Mouse (Mus musculus) heart, postnatal 0 days (tissue): ENCODE measurements around the gene Ulk4. TPM values are rescaled to one million over a fixed set of nuclear protein-coding genes. Genes with fewer than 3 reads are reported as not detected.

Experiments
- ATAC-seq: fragments of 200-750 bp; cut with Nextera tagmentation; 2 replicates; pipeline ENCODE4 v1.8.0; 2017; ENCODE audit warnings: low read depth, moderate number of reproducible peaks, moderate library complexity; ENCODE audit not compliant: insufficient read depth
- DNase-seq: peaks from one replicate; pipeline ENCODE4 v3.0.0-alpha.2; 2016; ENCODE audit warnings: low spot score
- H3K27ac ChIP-seq: fragments of 300-500 bp; sonication (generic); 2 replicates; pipeline ENCODE4 v1.5.1; 2014; ENCODE audit warnings: low read depth, mild to moderate bottlenecking
- H3K27me3 ChIP-seq: fragments of 300-500 bp; sonication (generic); 2 replicates; pipeline ENCODE4 v1.6.1; 2014; ENCODE audit warnings: low read length, mixed read lengths; ENCODE audit not compliant: control insufficient read depth, insufficient read depth
- H3K36me3 ChIP-seq: fragments of 300-500 bp; sonication (generic); replicated peaks from 2 replicates; pipeline ENCODE4 v1.6.1; 2014; ENCODE audit warnings: low read length, mixed read lengths; ENCODE audit not compliant: control insufficient read depth, insufficient read depth
- H3K4me1 ChIP-seq: fragments of 300-500 bp; sonication (generic); 2 replicates; pipeline ENCODE4 v1.6.1; 2014; ENCODE audit warnings: antibody characterized with exemption; ENCODE audit not compliant: control insufficient read depth, insufficient read depth
- H3K4me2 ChIP-seq: fragments of 300-500 bp; sonication (generic); 2 replicates; pipeline ENCODE4 v1.6.1; 2014; ENCODE audit warnings: low read depth, mild to moderate bottlenecking, low read length, moderate library complexity
- H3K4me3 ChIP-seq: fragments of 300-500 bp; sonication (generic); 2 replicates; pipeline ENCODE4 v1.5.1; 2014; ENCODE audit warnings: low read depth, low read length
- H3K9ac ChIP-seq: fragments of 300-500 bp; sonication (generic); replicated peaks from 2 replicates; pipeline ENCODE4 v1.6.1; 2014; ENCODE audit warnings: low read depth, low read length, mixed read lengths
- H3K9me3 ChIP-seq: fragments of 300-500 bp; sonication (generic); replicated peaks from 2 replicates; pipeline ENCODE4 v1.6.1; 2016; ENCODE audit warnings: low read length; ENCODE audit not compliant: control insufficient read depth
- CTCF ChIP-seq: IDR thresholded peaks from 2 replicates; pipeline ENCODE4 v1.5.1; 2016; ENCODE audit warnings: antibody characterized with exemption, control low read depth, low read depth
- EP300 ChIP-seq: IDR thresholded peaks from 2 replicates; pipeline ENCODE4 v1.6.1; 2016; ENCODE audit warnings: antibody characterized with exemption, low read depth
- WGBS: fragments of 180-500 bp; shearing (Covaris S2); extraction: QIAGEN DNeasy Blood & Tissue Kit; methylation state at CpG from one replicate; pipeline ENCODE4 v1.1.7; 2014; 5-methylcytosine and 5-hydroxymethylcytosine counted together
- polyA plus RNA-seq: library from polyadenylated mRNA; unstranded; fragments of >200 nt; fragmentation: Nextera tagmentation; extraction: Ambion mirVana; gene quantifications from 2 replicates; pipeline ENCODE4 v1.2.1, GENCODE M21; 2015
- total RNA-seq: library from RNA; depleted of rRNA; stranded (reverse); fragments of >200 nt; gene quantifications from 2 replicates; pipeline ENCODE4 v1.2.3, GENCODE M21; 2014; ENCODE audit warnings: low replicate concordance

The Ulk4 gene
- total and polyA plus RNA-seq, 2 experiments from 2014 or later: 1.5 to 66.7 TPM

DNA sequence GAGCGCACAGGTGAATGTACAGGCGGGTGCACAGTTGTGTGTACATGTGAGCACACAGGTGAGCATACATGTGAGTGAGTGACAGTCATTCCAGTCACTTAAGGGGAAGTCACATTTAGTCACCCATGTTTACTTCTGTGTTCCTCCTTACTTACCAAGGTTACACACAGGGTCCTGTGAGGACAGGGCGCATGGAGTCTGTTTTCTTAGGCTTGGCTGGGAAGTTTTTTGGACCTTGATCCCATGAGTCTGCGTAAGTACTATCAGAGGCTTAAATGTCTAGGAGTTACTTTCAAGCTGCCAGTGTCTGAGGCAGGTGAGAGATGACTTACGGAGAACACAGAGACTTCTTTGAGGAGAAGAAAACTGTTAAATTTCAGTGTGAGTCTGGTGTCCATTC, 291.5 kb downstream of the Ulk4 start:
- Histone ChIP-seq H3K9me3 (no peaks in the 10 kb centered on the region), H3K36me3 (no peaks in the 10 kb centered on the region), H3K4me3 (no peak overlapping the region), H3K9ac (no peak overlapping the region), H3K27ac (no peak overlapping the region), H3K4me2 (no peak overlapping the region), H3K27me3 (no peaks in the 10 kb centered on the region), H3K4me1 (peaks cover 33% of the 10 kb centered on the region)
- no peak for DNase-seq
- ATAC-seq: no peak
- WGBS: 93% methylated on average over 5 of the region's 5 CpGs
- no peak for TF ChIP-seq CTCF
- TF ChIP-seq EP300: no peak

DNA sequence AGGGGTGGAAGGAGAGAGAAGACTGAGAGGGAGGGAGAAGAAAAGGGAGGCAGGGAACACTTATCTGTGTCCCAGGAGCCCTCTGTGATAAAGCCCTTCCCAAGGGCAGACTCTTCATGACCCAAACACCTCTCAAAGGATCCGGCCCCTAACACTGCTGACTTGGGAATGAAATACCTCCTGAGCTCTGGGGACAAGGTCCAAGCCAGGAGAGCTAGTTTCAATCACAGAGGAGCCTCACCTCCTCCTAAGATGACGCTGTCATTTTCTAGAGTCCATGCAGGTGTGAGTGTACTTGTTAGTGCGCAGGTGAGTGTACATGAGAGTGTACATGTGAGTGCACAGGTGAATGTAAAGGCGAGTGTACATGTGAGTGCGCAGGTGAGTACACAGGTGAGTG, 292.0 kb downstream of the Ulk4 start:
- Histone ChIP-seq H3K4me1 (peaks cover 33% of the 10 kb centered on the region), H3K9ac (no peak overlapping the region), H3K27ac (no peak overlapping the region), H3K36me3 (no peaks in the 10 kb centered on the region), H3K27me3 (no peaks in the 10 kb centered on the region), H3K4me3 (no peak overlapping the region), H3K4me2 (no peak overlapping the region), H3K9me3 (no peaks in the 10 kb centered on the region)
- no peak for DNase-seq
- TF ChIP-seq EP300: no peak
- no peak for TF ChIP-seq CTCF
- WGBS: 91% methylated on average over 5 of the region's 5 CpGs
- no peak for ATAC-seq

DNA sequence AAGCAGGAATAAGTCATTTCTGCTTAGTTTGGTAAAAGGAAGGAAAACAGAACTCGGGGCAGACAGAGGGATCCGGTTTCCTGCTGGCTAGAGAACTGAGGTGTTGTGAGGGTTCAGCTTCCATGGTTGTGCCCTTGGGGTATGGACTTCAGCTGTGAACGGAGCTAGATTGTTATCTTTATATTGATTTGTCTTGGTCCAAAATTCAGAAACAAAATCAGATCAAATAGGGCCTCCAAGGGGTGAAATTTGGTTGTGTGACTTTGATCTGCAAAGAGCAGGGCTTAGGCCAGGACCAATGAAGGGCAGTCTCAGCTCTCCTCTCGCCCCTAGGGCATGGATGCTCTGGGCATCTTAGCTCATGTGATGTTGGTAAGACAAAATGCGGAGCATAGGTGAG, 292.5 kb downstream of the Ulk4 start:
- Histone ChIP-seq H3K9ac (no peak overlapping the region), H3K4me1 (peaks cover 33% of the 10 kb centered on the region)
- 79% methylated on average over 5 of the region's 5 CpGs for WGBS

DNA sequence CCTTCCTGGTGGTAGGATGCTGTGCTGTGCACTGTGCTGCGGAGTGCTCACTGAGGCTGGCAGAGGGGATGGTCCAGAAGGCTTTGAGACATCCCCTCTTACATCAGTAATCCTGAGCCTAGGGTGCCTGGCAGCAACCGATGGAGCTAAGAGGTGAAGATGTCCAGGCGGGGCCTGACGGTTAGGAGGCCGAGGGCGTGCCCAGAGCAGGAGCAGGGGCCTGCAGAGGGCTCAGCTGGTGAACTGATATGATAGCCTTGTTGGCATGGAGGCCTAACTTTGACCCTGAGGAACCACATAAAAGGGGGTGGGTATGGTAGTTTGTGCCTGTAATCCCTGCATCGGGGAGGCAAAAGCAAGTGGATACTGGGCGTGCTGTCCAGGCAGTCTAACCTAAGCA, 293.1 kb downstream of the Ulk4 start:
- H3K4me2 ChIP-seq: no peak overlapping the region
- no peak for TF ChIP-seq EP300
- TF ChIP-seq CTCF: no peak
- WGBS: 78% methylated on average over 8 of the region's 8 CpGs
- H3K4me3 ChIP-seq: no peak overlapping the region
- peaks cover 28% of the 10 kb centered on the region for H3K4me1 ChIP-seq
- H3K27me3 ChIP-seq: no peaks in the 10 kb centered on the region
- no peaks in the 10 kb centered on the region for H3K9me3 ChIP-seq
- ATAC-seq: no peak
- H3K9ac ChIP-seq: no peak overlapping the region
- DNase-seq: no peak
- no peak overlapping the region for H3K27ac ChIP-seq
- H3K36me3 ChIP-seq: no peaks in the 10 kb centered on the region

More for the DNA sequence above, 292.5 kb downstream of the Ulk4 start:
- H3K4me3 ChIP-seq: no peak overlapping the region
- H3K27ac ChIP-seq: no peak overlapping the region
- H3K9me3 ChIP-seq: no peaks in the 10 kb centered on the region
- no peak for DNase-seq
- H3K4me2 ChIP-seq: no peak overlapping the region
- TF ChIP-seq CTCF: no peak
- no peak for TF ChIP-seq EP300
- H3K36me3 ChIP-seq: no peaks in the 10 kb centered on the region
- H3K27me3 ChIP-seq: no peaks in the 10 kb centered on the region
- ATAC-seq: no peak

DNA sequence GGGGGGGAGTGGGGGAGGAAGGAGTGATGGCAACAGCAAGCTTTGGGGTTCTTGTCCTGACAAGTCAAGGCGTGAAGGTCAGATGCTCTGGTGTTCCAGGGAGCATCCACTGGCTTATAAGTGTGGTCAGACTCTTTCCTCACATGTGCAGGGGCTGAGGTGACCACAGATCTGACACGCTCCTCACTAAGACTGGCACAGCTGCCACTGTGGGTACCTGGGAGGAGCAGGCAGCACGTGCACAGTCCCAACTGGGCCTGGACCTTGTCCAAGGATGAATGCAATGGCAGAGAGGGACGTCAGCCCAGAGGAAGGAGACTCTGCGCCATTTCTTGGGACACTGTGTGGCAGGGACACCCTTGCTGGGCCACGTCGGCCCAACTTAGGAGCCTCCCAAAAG, 295.2 kb downstream of the Ulk4 start:
- WGBS: 70% methylated on average over 7 of the region's 7 CpGs
- Histone ChIP-seq H3K9ac (no peak overlapping the region), H3K36me3 (no peaks in the 10 kb centered on the region), H3K27ac (no peak overlapping the region), H3K27me3 (no peaks in the 10 kb centered on the region), H3K9me3 (no peaks in the 10 kb centered on the region), H3K4me1 (peaks cover 8% of the 10 kb centered on the region; the same call in 1 of the 2 replicates), H3K4me2 (no peak overlapping the region), H3K4me3 (no peak overlapping the region)
- TF ChIP-seq EP300 (no peak), CTCF (no peak)
- ATAC-seq: no peak
- DNase-seq: no peak

DNA sequence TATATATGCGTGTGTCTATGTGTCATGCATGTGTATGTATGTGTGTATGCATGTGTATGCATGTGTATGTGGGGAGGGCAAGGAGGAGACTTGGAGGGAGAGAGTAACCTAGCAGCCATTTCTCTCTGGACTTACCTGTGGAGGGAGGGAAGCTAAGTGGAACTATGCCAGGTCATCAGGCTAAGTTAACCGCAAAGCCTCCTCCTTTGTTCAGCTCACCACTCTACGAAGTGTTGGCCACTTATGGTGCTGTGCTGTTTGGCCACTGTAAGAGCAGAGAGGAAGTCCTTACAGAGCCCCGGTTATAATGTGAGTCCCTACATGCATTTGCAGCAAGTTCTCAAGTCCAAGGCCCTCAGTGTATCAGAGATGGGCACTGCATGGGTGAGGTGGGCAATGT, 300.1 kb downstream of the Ulk4 start:
- WGBS: 93% methylated on average over 4 of the region's 4 CpGs
- no peak for TF ChIP-seq EP300
- TF ChIP-seq CTCF: no peak
- DNase-seq: no peak
- Histone ChIP-seq H3K4me2 (no peak overlapping the region), H3K27ac (no peak overlapping the region), H3K27me3 (no peaks in the 10 kb centered on the region), H3K4me1 (peaks cover 11% of the 10 kb centered on the region), H3K9ac (no peak overlapping the region), H3K9me3 (no peaks in the 10 kb centered on the region), H3K4me3 (no peak overlapping the region), H3K36me3 (no peaks in the 10 kb centered on the region)
- ATAC-seq: no peak
